Mouse (Mus musculus) hindbrain, embryonic 11.5 days (tissue): ENCODE results near the gene Slc24a5. TPM values are rescaled to one million over a fixed set of nuclear protein-coding genes. Genes with fewer than 3 reads are reported as not detected.

Experiments
- ATAC-seq: fragments of 200-750 bp; cut with Nextera tagmentation; 2 replicates; pipeline ENCODE4 v1.8.0; 2017; ENCODE audit warnings: mild to moderate bottlenecking, moderate TSS enrichment, moderate library complexity; ENCODE audit not compliant: low FRiP score
- DNase-seq: peaks from one replicate; pipeline ENCODE4 v3.0.0-alpha.2; 2015; ENCODE audit warnings: low spot score
- H3K27ac ChIP-seq: fragments of 300-500 bp; sonication (generic); 2 replicates; pipeline ENCODE4 v1.5.1; 2014; ENCODE audit warnings: mild to moderate bottlenecking, low read depth, low read length
- H3K27me3 ChIP-seq: fragments of 300-500 bp; sonication (generic); 2 replicates; pipeline ENCODE4 v1.6.1; 2014; ENCODE audit warnings: mild to moderate bottlenecking, low read length, moderate library complexity, mixed read lengths; ENCODE audit not compliant: control insufficient read depth, insufficient read depth
- H3K36me3 ChIP-seq: fragments of 300-500 bp; sonication (generic); 2 replicates; pipeline ENCODE4 v1.6.1; 2014; ENCODE audit warnings: mild to moderate bottlenecking, low read length, moderate library complexity, mixed read lengths; ENCODE audit not compliant: control insufficient read depth, insufficient read depth
- H3K4me1 ChIP-seq: fragments of 300-500 bp; sonication (generic); replicated peaks from 2 replicates; pipeline ENCODE4 v1.6.1; 2014; ENCODE audit warnings: low read length, mixed read lengths; ENCODE audit not compliant: control insufficient read depth, insufficient read depth
- H3K4me2 ChIP-seq: fragments of 300-500 bp; sonication (generic); replicated peaks from 2 replicates; pipeline ENCODE4 v1.6.1; 2014; ENCODE audit warnings: mild to moderate bottlenecking, low read depth, low read length
- H3K4me3 ChIP-seq: fragments of 300-500 bp; sonication (generic); 2 replicates; pipeline ENCODE4 v1.5.1; 2014; ENCODE audit warnings: low read depth, low read length
- H3K9ac ChIP-seq: fragments of 300-500 bp; sonication (generic); 2 replicates; pipeline ENCODE4 v1.6.1; 2014; ENCODE audit warnings: low read depth, low read length
- H3K9me3 ChIP-seq: fragments of 300-500 bp; sonication (generic); 2 replicates; pipeline ENCODE4 v1.6.1; 2016; ENCODE audit warnings: low read length; ENCODE audit not compliant: control insufficient read depth
- WGBS: fragments of 180-500 bp; shearing (Covaris S2); extraction: QIAGEN DNeasy Blood & Tissue Kit; methylation state at CpG from one replicate; pipeline ENCODE4 v1.1.7; 2014; 5-methylcytosine and 5-hydroxymethylcytosine counted together
- polyA plus RNA-seq: library from polyadenylated mRNA; unstranded; fragments of >200 nt; fragmentation: Nextera tagmentation; extraction: Ambion mirVana; gene quantifications from 2 replicates; pipeline ENCODE4 v1.2.1, GENCODE M21; 2014

The Slc24a5 gene
- polyA plus RNA-seq, 1 experiment from 2014 or later: 5.6 TPM

- no peak for ATAC-seq
- H3K27me3 ChIP-seq: no peaks in the 10 kb centered on the region
- H3K4me3 ChIP-seq: no peak overlapping the region
- DNase-seq: no peak
- 93% methylated on average over 7 of the region's 7 CpGs for WGBS
- H3K27ac ChIP-seq: no peak overlapping the region
- H3K9me3 ChIP-seq: no peaks in the 10 kb centered on the region
- no peak overlapping the region for H3K4me2 ChIP-seq
- H3K9ac ChIP-seq: no peak overlapping the region
- no peaks in the 10 kb centered on the region for H3K4me1 ChIP-seq
- H3K36me3 ChIP-seq: no peaks in the 10 kb centered on the region
Measured at GRCm38 (mm10) chr2:125055316-125055903, 12.5 kb upstream of the Slc24a5 start.

- DNase-seq (no peak), ATAC-seq (no peak)
- H3K4me1 ChIP-seq: no peaks in the 10 kb centered on the region
Measured at GRCm38 (mm10) chr2:125057250-125057815, 10.6 kb upstream of the Slc24a5 start.

GRCm38 (mm10) chr2:125061451-125061850 is 6.5 kb upstream of the Slc24a5 start:
- no peaks in the 10 kb centered on the region for H3K4me1 ChIP-seq
- H3K4me3 ChIP-seq: no peak overlapping the region
- no peak for ATAC-seq
- H3K9me3 ChIP-seq: no peaks in the 10 kb centered on the region
- no peak overlapping the region for H3K27ac ChIP-seq
- WGBS: 93% methylated on average over 7 of the region's 7 CpGs
- no peak overlapping the region for H3K9ac ChIP-seq
- H3K4me2 ChIP-seq: no peak overlapping the region
- no peak for DNase-seq
- no peaks in the 10 kb centered on the region for H3K27me3 ChIP-seq
- no peaks in the 10 kb centered on the region for H3K36me3 ChIP-seq

More at GRCm38 (mm10) chr2:125057250-125057815, 10.6 kb upstream of the Slc24a5 start:
- no peak overlapping the region for H3K27ac ChIP-seq
- H3K9me3 ChIP-seq: no peaks in the 10 kb centered on the region
- H3K27me3 ChIP-seq: no peaks in the 10 kb centered on the region
- no peak overlapping the region for H3K4me2 ChIP-seq
- H3K9ac ChIP-seq: no peak overlapping the region
- H3K4me3 ChIP-seq: no peak overlapping the region
- 57% methylated on average over 7 of the region's 7 CpGs for WGBS
- H3K36me3 ChIP-seq: no peaks in the 10 kb centered on the region

GRCm38 (mm10) chr2:125062944-125063343 is 5.0 kb upstream of the Slc24a5 start:
- H3K4me1 ChIP-seq: no peaks in the 10 kb centered on the region
- ATAC-seq (no peak), DNase-seq (no peak)
- WGBS: 77% methylated on average over 4 of the region's 4 CpGs
- no peaks in the 10 kb centered on the region for H3K36me3 ChIP-seq
- no peak overlapping the region for H3K9ac ChIP-seq
- no peak overlapping the region for H3K4me2 ChIP-seq
- H3K27me3 ChIP-seq: no peaks in the 10 kb centered on the region
- H3K9me3 ChIP-seq: no peaks in the 10 kb centered on the region
- no peak overlapping the region for H3K27ac ChIP-seq
- no peak overlapping the region for H3K4me3 ChIP-seq

GRCm38 (mm10) chr2:125067373-125067772 is 551 bp upstream of the Slc24a5 start:
- DNase-seq (no peak), ATAC-seq (no peak)
- Histone ChIP-seq H3K4me1 (no peaks in the 10 kb centered on the region), H3K27ac (no peak overlapping the region), H3K9me3 (no peaks in the 10 kb centered on the region), H3K4me3 (no peak overlapping the region), H3K9ac (no peak overlapping the region), H3K27me3 (no peaks in the 10 kb centered on the region), H3K4me2 (no peak overlapping the region), H3K36me3 (no peaks in the 10 kb centered on the region)
- 93% methylated on average over 7 of the region's 7 CpGs for WGBS

GRCm38 (mm10) chr2:125068696-125069095 is 772 bp downstream of the Slc24a5 start:
- H3K27me3 ChIP-seq: no peaks in the 10 kb centered on the region
- DNase-seq (no peak), ATAC-seq (no peak)
- no peak overlapping the region for H3K4me3 ChIP-seq
- H3K36me3 ChIP-seq: no peaks in the 10 kb centered on the region
- no peak overlapping the region for H3K4me2 ChIP-seq
- H3K27ac ChIP-seq: no peak overlapping the region
- H3K4me1 ChIP-seq: no peaks in the 10 kb centered on the region
- WGBS: 91% methylated on average over 12 of the region's 12 CpGs
- no peak overlapping the region for H3K9ac ChIP-seq
- H3K9me3 ChIP-seq: no peaks in the 10 kb centered on the region

- ATAC-seq (no peak), DNase-seq (no peak)
- no peaks in the 10 kb centered on the region for H3K4me1 ChIP-seq
- no peaks in the 10 kb centered on the region for H3K36me3 ChIP-seq
- H3K4me2 ChIP-seq: no peak overlapping the region
- no peak overlapping the region for H3K9ac ChIP-seq
- no peaks in the 10 kb centered on the region for H3K9me3 ChIP-seq
- no peak overlapping the region for H3K27ac ChIP-seq
- H3K4me3 ChIP-seq: no peak overlapping the region
- 87% methylated on average over 3 of the region's 3 CpGs for WGBS
- H3K27me3 ChIP-seq: no peaks in the 10 kb centered on the region
Measured at GRCm38 (mm10) chr2:125073056-125073780, 5.3 kb downstream of the Slc24a5 start.

GRCm38 (mm10) chr2:125083879-125084278 is 16.0 kb downstream of the Slc24a5 start:
- Histone ChIP-seq H3K27me3 (no peaks in the 10 kb centered on the region), H3K36me3 (0 out of 2 replicates have a peak, but pooled peaks cover 2% of the 10 kb centered on the region), H3K4me1 (no peaks in the 10 kb centered on the region), H3K27ac (no peak overlapping the region), H3K9me3 (no peaks in the 10 kb centered on the region), H3K4me3 (no peak overlapping the region), H3K9ac (no peak overlapping the region), H3K4me2 (no peak overlapping the region)
- ATAC-seq: no peak
- DNase-seq: no peak
- WGBS: 23% methylated on average over 1 of the region's 1 CpGs

GRCm38 (mm10) chr2:125088757-125089156 is 20.8 kb downstream of the Slc24a5 start:
- Histone ChIP-seq H3K4me3 (no peak overlapping the region), H3K27ac (no peak overlapping the region), H3K27me3 (no peaks in the 10 kb centered on the region), H3K4me1 (no peaks in the 10 kb centered on the region), H3K36me3 (0 out of 2 replicates have a peak, but pooled peaks cover 4% of the 10 kb centered on the region), H3K4me2 (no peak overlapping the region), H3K9ac (no peak overlapping the region), H3K9me3 (no peaks in the 10 kb centered on the region)
- no peak for DNase-seq
- no peak for ATAC-seq
- WGBS: 95% methylated on average over 7 of the region's 7 CpGs
